Mouse (Mus musculus) liver, postnatal 0 days (tissue): ENCODE results near the gene Ccdc163. TPM values are rescaled to one million over a fixed set of nuclear protein-coding genes. Genes with fewer than 3 reads are reported as not detected.

Experiments used
- ATAC-seq: fragments of 200-750 bp; cut with Nextera tagmentation; 2 replicates; pipeline ENCODE4 v1.8.0; 2017; ENCODE audit warnings: mild to moderate bottlenecking, moderate library complexity
- DNase-seq: peaks from one replicate; pipeline ENCODE4 v3.0.0-alpha.2; 2016
- H3K27ac ChIP-seq: fragments of 300-500 bp; sonication (generic); 2 replicates; pipeline ENCODE4 v1.5.1; 2014; ENCODE audit warnings: antibody characterized with exemption, moderate library complexity, mild to moderate bottlenecking, low read depth
- H3K27me3 ChIP-seq: fragments of 300-500 bp; sonication (generic); 2 replicates; pipeline ENCODE4 v1.6.1; 2014; ENCODE audit warnings: low read length, control low read depth, mixed read lengths; ENCODE audit not compliant: insufficient read depth
- H3K36me3 ChIP-seq: fragments of 300-500 bp; sonication (generic); replicated peaks from 2 replicates; pipeline ENCODE4 v1.6.1; 2014; ENCODE audit warnings: mild to moderate bottlenecking, control low read depth, low read length, moderate library complexity, mixed read lengths; ENCODE audit not compliant: insufficient read depth
- H3K4me1 ChIP-seq: fragments of 300-500 bp; sonication (generic); 2 replicates; pipeline ENCODE4 v1.6.1; 2014; ENCODE audit warnings: antibody characterized with exemption, mild to moderate bottlenecking, control low read depth; ENCODE audit not compliant: insufficient read depth
- H3K4me2 ChIP-seq: fragments of 300-500 bp; sonication (generic); 2 replicates; pipeline ENCODE4 v1.6.1; 2014; ENCODE audit warnings: low read depth, mild to moderate bottlenecking, low read length, moderate library complexity, mixed read lengths
- H3K4me3 ChIP-seq: fragments of 300-500 bp; sonication (generic); 2 replicates; pipeline ENCODE4 v1.5.1; 2014; ENCODE audit warnings: low read depth, low read length
- H3K9ac ChIP-seq: fragments of 300-500 bp; sonication (generic); replicated peaks from 2 replicates; pipeline ENCODE4 v1.6.1; 2014; ENCODE audit warnings: mild to moderate bottlenecking, moderate library complexity
- H3K9me3 ChIP-seq: fragments of 300-500 bp; sonication (generic); 2 replicates; pipeline ENCODE4 v1.6.1; 2016; ENCODE audit warnings: mild to moderate bottlenecking, control low read depth, low read length, mixed read lengths
- CTCF ChIP-seq: sonication (generic); IDR thresholded peaks from 2 replicates; pipeline ENCODE4 v1.5.1; 2016; ENCODE audit warnings: antibody characterized with exemption, low read depth
- EP300 ChIP-seq: IDR thresholded peaks from 2 replicates; pipeline ENCODE4 v1.6.1; 2016; ENCODE audit warnings: antibody characterized with exemption, low read depth, mild to moderate bottlenecking
- WGBS: fragments of 180-500 bp; shearing (Covaris S2); extraction: QIAGEN DNeasy Blood & Tissue Kit; methylation state at CpG from one replicate; pipeline ENCODE4 v1.1.7; 2014; ENCODE audit not compliant: insufficient replicate concordance; 5-methylcytosine and 5-hydroxymethylcytosine counted together
- polyA plus RNA-seq: library from polyadenylated mRNA; unstranded; fragments of >200 nt; fragmentation: Nextera tagmentation; extraction: Ambion mirVana; gene quantifications from 2 replicates; pipeline ENCODE4 v1.2.1, GENCODE M21; 2015

Gene Ccdc163
- polyA plus RNA-seq, 1 experiment from 2014 or later = 6.1 TPM

- Histone ChIP-seq H3K4me2 (no peak overlapping the region), H3K9me3 (no peaks in the 10 kb centered on the region), H3K4me1 (peaks cover 18% of the 10 kb centered on the region), H3K27me3 (no peaks in the 10 kb centered on the region), H3K9ac (no peak overlapping the region), H3K36me3 (no peaks in the 10 kb centered on the region), H3K27ac (no peak overlapping the region), H3K4me3 (no peak overlapping the region)
- ATAC-seq (no peak), DNase-seq (no peak)
- WGBS = 75% methylated on average over 5 of the region's 5 CpGs
- TF ChIP-seq CTCF (no peak), EP300 (no peak)
Observed at GRCm38 (mm10) chr4:116725444-116725843, 17.1 kb downstream of the Ccdc163 start.

GRCm38 (mm10) chr4:116727401-116727800 lies 19.1 kb downstream of the Ccdc163 start:
- Histone ChIP-seq H3K9me3 (no peaks in the 10 kb centered on the region), H3K27me3 (no peaks in the 10 kb centered on the region), H3K36me3 (no peaks in the 10 kb centered on the region), H3K4me3 (no peak overlapping the region), H3K4me2 (peak overlapping the region; percentile 40; the same call in 1 of the 2 replicates), H3K4me1 (peaks cover 10% of the 10 kb centered on the region), H3K9ac (no peak overlapping the region), H3K27ac (peak overlapping the region; percentile 51; the same call in 1 of the 2 replicates)
- 60% methylated on average over 3 of the region's 3 CpGs for WGBS
- peak; percentile 57; the same call in 1 of the 2 replicates for ATAC-seq
- TF ChIP-seq CTCF = no peak
- TF ChIP-seq EP300 = no peak
- DNase-seq = no peak

GRCm38 (mm10) chr4:116729532-116729931 lies 21.2 kb downstream of the Ccdc163 start:
- TF ChIP-seq CTCF (no peak), EP300 (no peak)
- H3K27ac ChIP-seq = no peak overlapping the region
- H3K4me1 ChIP-seq = peaks cover 2% of the 10 kb centered on the region
- no peak overlapping the region for H3K4me3 ChIP-seq
- ATAC-seq (no peak), DNase-seq (no peak)
- WGBS = 79% methylated on average over 3 of the region's 3 CpGs
- no peaks in the 10 kb centered on the region for H3K27me3 ChIP-seq
- H3K36me3 ChIP-seq = no peaks in the 10 kb centered on the region
- H3K9ac ChIP-seq = no peak overlapping the region
- no peaks in the 10 kb centered on the region for H3K9me3 ChIP-seq
- no peak overlapping the region for H3K4me2 ChIP-seq

- no peak overlapping the region for H3K4me3 ChIP-seq
- H3K4me2 ChIP-seq = no peak overlapping the region
- no peak overlapping the region for H3K27ac ChIP-seq
- ATAC-seq (no peak), DNase-seq (no peak)
- H3K4me1 ChIP-seq = peaks cover 2% of the 10 kb centered on the region
- no peaks in the 10 kb centered on the region for H3K27me3 ChIP-seq
- WGBS = 61% methylated on average over 9 of the region's 9 CpGs
- TF ChIP-seq EP300 (no peak), CTCF (no peak)
- H3K9me3 ChIP-seq = no peaks in the 10 kb centered on the region
- H3K9ac ChIP-seq = no peak overlapping the region
- H3K36me3 ChIP-seq = no peaks in the 10 kb centered on the region
Observed at GRCm38 (mm10) chr4:116731077-116731476, 22.8 kb downstream of the Ccdc163 start.

- no peaks in the 10 kb centered on the region for H3K9me3 ChIP-seq
- H3K4me3 ChIP-seq = no peak overlapping the region
- H3K36me3 ChIP-seq = no peaks in the 10 kb centered on the region
- ATAC-seq = no peak
- no peaks in the 10 kb centered on the region for H3K27me3 ChIP-seq
- no peaks in the 10 kb centered on the region; the same call in 1 of the 2 replicates for H3K4me1 ChIP-seq
- DNase-seq = no peak
- TF ChIP-seq CTCF (no peak), EP300 (no peak)
- no peak overlapping the region for H3K27ac ChIP-seq
- H3K9ac ChIP-seq = no peak overlapping the region
- 62% methylated on average over 5 of the region's 5 CpGs for WGBS
- no peak overlapping the region for H3K4me2 ChIP-seq
Observed at GRCm38 (mm10) chr4:116732355-116732754, 24.0 kb downstream of the Ccdc163 start.

- no peak for ATAC-seq
- Histone ChIP-seq H3K36me3 (no peaks in the 10 kb centered on the region), H3K4me1 (no peaks in the 10 kb centered on the region; the same call in 1 of the 2 replicates), H3K27ac (no peak overlapping the region), H3K9me3 (no peaks in the 10 kb centered on the region), H3K27me3 (no peaks in the 10 kb centered on the region), H3K4me2 (no peak overlapping the region), H3K4me3 (no peak overlapping the region), H3K9ac (no peak overlapping the region)
- TF ChIP-seq CTCF = no peak
- no peak for TF ChIP-seq EP300
- DNase-seq = no peak
- 73% methylated on average over 2 of the region's 2 CpGs for WGBS
Observed at GRCm38 (mm10) chr4:116734996-116735395, 26.7 kb downstream of the Ccdc163 start.
